In genomic region chr4:133820166-133820565, GRCm38 (mm10) we compare ENCODE assay signal across 16 mouse cellular contexts.
A peak's percentile ranks its signal among the peaks of the same experiment; 100 is the strongest.
DNase-seq lines count a peak whose midpoint lies in the region; ATAC-seq and TF ChIP-seq lines count a peak whose summit lies in the region.
"Had no signal": no experiment of that assay in that cellular context is flagged by ENCODE, and none has a peak within 500 bp of the region (broad histone marks: within the 10 kb centered on the region; RNA-seq: fewer than 3 reads in every experiment).

No protein-coding gene starts in this region.

- H3K27me3 ChIP-seq in liver, embryonic 11.5 days (replicated peaks; ENCODE audit: control insufficient read depth, insufficient read depth, low read length) = no peaks in the 10 kb centered on the region
- H3K27me3 ChIP-seq: heart, embryonic 12.5 days; limb, embryonic 12.5 days had no signal

- no peaks in the 10 kb centered on the region for H3K36me3 ChIP-seq in ES-E14 (ENCODE audit: control insufficient read depth, insufficient read depth, low read length, poor library complexity, severe bottlenecking)
- H3K36me3 ChIP-seq in liver, embryonic 11.5 days (ENCODE audit: control insufficient read depth, insufficient read depth, low read length) = no peaks in the 10 kb centered on the region
- H3K36me3 ChIP-seq: heart, embryonic 12.5 days; hindbrain, embryonic 10.5 days; limb, embryonic 12.5 days had no signal

- H3K9me3 ChIP-seq in ES-E14 (ENCODE audit: control insufficient read depth, insufficient read depth, low read depth, low read length) = no peaks in the 10 kb centered on the region
- H3K9me3 ChIP-seq in liver, embryonic 11.5 days (ENCODE audit: control insufficient read depth, low read length) = no peaks in the 10 kb centered on the region
- H3K9me3 ChIP-seq: heart, embryonic 12.5 days; hindbrain, embryonic 10.5 days; limb, embryonic 12.5 days had no signal

- peak overlapping the region; percentile 40 to 50; a peak in 2 of 4 replicates for H3K4me3 ChIP-seq in ES-E14 (ENCODE audit: insufficient read depth in 1 of 2, low read depth in 1 of 2, low read length in 2 of 2, poor library complexity in 1 of 2, severe bottlenecking in 1 of 2)
- H3K4me3 ChIP-seq in brown adipose tissue, adult 24 weeks (ENCODE audit: insufficient read depth, low read depth, low read length) = no peak overlapping the region; the same call in 1 of the 2 replicates
- no peak overlapping the region for H3K4me3 ChIP-seq in liver, embryonic 11.5 days (ENCODE audit: low read depth, low read length)
- H3K4me3 ChIP-seq: heart, embryonic 12.5 days; hindbrain, embryonic 10.5 days; limb, embryonic 12.5 days had no signal

- DNase-seq in kidney, adult 9 months = peak; percentile 74
- DNase-seq in kidney, postnatal 10 days = no peak
- no peak for DNase-seq in ES-E14 (ENCODE audit: low read depth, low spot score)
- DNase-seq in naive thymus-derived CD4-positive, alpha-beta T cell, adult 2 months (ENCODE audit: low read depth) = peak; percentile 14
- no peak for DNase-seq in cerebellum, postnatal 14 days
- no peak for DNase-seq in liver, embryonic 11.5 days (ENCODE audit: low spot score)
- DNase-seq: adrenal gland, adult 8-10 months; cerebellum, postnatal 36 days; retina, postnatal 1 day had no signal

- WGBS in liver, embryonic 11.5 days = 43% methylated on average over 4 of the region's 4 CpGs

- H3K9ac ChIP-seq in ES-E14 (ENCODE audit: insufficient read depth, low read depth, low read length, poor library complexity, severe bottlenecking) = no peak overlapping the region; the same call in 1 of the 2 replicates
- no peak overlapping the region for H3K9ac ChIP-seq in liver, embryonic 11.5 days (ENCODE audit: low read depth, low read length)
- H3K9ac ChIP-seq: heart, embryonic 12.5 days; liver, postnatal 0 days had no signal

- H3K27ac ChIP-seq in ES-E14 (ENCODE audit: insufficient read depth, low read depth, low read length, poor library complexity, severe bottlenecking) = no peak overlapping the region; the same call in 1 of the 2 replicates
- H3K27ac ChIP-seq in brown adipose tissue, adult 24 weeks (replicated peaks; ENCODE audit: low read depth, low read length) = 0 out of 2 replicates have a peak overlapping the region, but pooled peaks have one; percentile 69
- H3K27ac ChIP-seq in liver, embryonic 11.5 days (ENCODE audit: low read depth, low read length) = no peak overlapping the region
- H3K27ac ChIP-seq: hindbrain, embryonic 10.5 days; limb, embryonic 12.5 days had no signal

- no peak overlapping the region for H3K4me2 ChIP-seq in liver, embryonic 11.5 days
- H3K4me2 ChIP-seq: heart, embryonic 12.5 days; limb, embryonic 12.5 days had no signal

- H3K4me1 ChIP-seq in ES-E14 (ENCODE audit: control insufficient read depth in 2 of 2, insufficient read depth in 2 of 2, low read length in 2 of 2, poor library complexity in 1 of 2) = peaks cover 3 to 5% of the 10 kb centered on the region in 2 experiments; a peak in 3 of 4 replicates
- H3K4me1 ChIP-seq in brown adipose tissue, adult 24 weeks (ENCODE audit: control insufficient read depth, insufficient read depth, insufficient read length, low read length) = peaks cover 2% of the 10 kb centered on the region
- H3K4me1 ChIP-seq in liver, embryonic 11.5 days (replicated peaks; ENCODE audit: control insufficient read depth, insufficient read depth, low read length) = peaks cover 20% of the 10 kb centered on the region

- in situ Hi-C loops in ES-E14 (cut with MboI; ENCODE audit: low sequenced_read_pairs in 2 of 2, unreplicated experiment in 2 of 2) = loop anchor here in 1 of 2 experiments (10.0 kb wide), 1 partner anchor 145 kb away; the partner anchor contains the start of gene Pigv

- ATAC-seq in liver, embryonic 11.5 days (replicated peaks; ENCODE audit: low FRiP score) = no peak
- ATAC-seq: forebrain, embryonic 14.5 days; inflammation-experienced regulatory T-cells, adult 6 months; liver, postnatal 0 days had no signal

TF ChIP-seq in ES-E14, 5 proteins besides CTCF, POLR2A, EP300 and RAD21:
- TF ChIP-seq CHD2 (IDR thresholded peaks at IDR 0.05; ENCODE audit: low read depth, low read length) (no peak), MAFK (IDR thresholded peaks at IDR 0.05; ENCODE audit: insufficient read depth, low read depth, low read length) (no peak), HCFC1 (IDR thresholded peaks at IDR 0.05; ENCODE audit: borderline replicate concordance, insufficient read depth, low read length) (no peak), ZC3H11A (IDR thresholded peaks at IDR 0.05; ENCODE audit: borderline replicate concordance, low read depth, low read length) (no peak)

Comparison
In these comparisons a context has a peak if more than half of its experiments do, and no peak if none do; other contexts are left out.
1. DNase-seq: peak in kidney, adult 9 months (single experiment) and naive thymus-derived CD4-positive, alpha-beta T cell, adult 2 months (single experiment); none in kidney, postnatal 10 days (single experiment), ES-E14 (single experiment), cerebellum, postnatal 14 days (0 of 2) and liver, embryonic 11.5 days (single experiment).
2. H3K4me3 ChIP-seq: peak in ES-E14 (2 of 2); none in brown adipose tissue, adult 24 weeks (single experiment) and liver, embryonic 11.5 days (single experiment).